Mouse (Mus musculus): ENCODE results near the gene Appl2. TPM values are rescaled to one million over a fixed set of nuclear protein-coding genes. Genes with fewer than 3 reads are reported as not detected.
"Not testable (repeated sequence)": the region's sequence is repeated elsewhere in the genome, so short reads cannot be mapped to it uniquely, and the experiment has no call there.

Gene Appl2
- total and polyA plus RNA-seq, 2 experiments from 2014 or later, result 25.4 to 39.9 TPM

DNA sequence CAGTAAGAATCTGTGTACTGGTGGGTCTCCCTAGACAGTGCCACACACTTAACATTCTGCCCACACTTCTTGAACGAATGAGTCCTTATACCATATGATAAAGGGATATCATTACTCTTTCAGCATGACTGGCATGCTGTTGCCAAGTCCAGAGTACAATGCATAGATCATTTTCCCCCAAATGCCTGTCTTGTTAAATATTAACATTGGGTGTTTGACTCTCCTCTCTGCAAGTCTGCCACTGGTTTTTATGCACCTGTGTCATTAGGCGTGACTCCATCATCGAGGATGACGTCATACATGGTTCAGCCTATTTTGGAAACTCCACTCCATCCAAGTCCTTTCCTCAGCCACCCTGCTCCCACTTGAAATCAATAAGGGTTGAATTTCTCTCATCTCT lies 18.0 kb upstream of the Appl2 start:
- no peak for DNase-seq (ENCODE audit: low spot score)
- no peaks in the 10 kb centered on the region for H3K9me3 ChIP-seq (replicated peaks; ENCODE audit: control insufficient read depth, low read length)
- H3K4me1 ChIP-seq (ENCODE audit: control insufficient read depth, insufficient read depth), result no peaks in the 10 kb centered on the region
- WGBS, result 75% methylated on average over 4 of the region's 4 CpGs
- no peak overlapping the region for H3K9ac ChIP-seq (replicated peaks; ENCODE audit: low read depth, low read length)
- H3K27ac ChIP-seq (ENCODE audit: low read depth), result no peak overlapping the region
- H3K4me2 ChIP-seq (ENCODE audit: low read depth, low read length), result no peak overlapping the region
- no peak overlapping the region for H3K4me3 ChIP-seq (ENCODE audit: low read depth, low read length)
- H3K27me3 ChIP-seq (ENCODE audit: control insufficient read depth, insufficient read depth, low read length), result no peaks in the 10 kb centered on the region
- TF ChIP-seq CTCF (IDR thresholded peaks at IDR 0.05; ENCODE audit: low read depth) (no peak), EP300 (IDR thresholded peaks at IDR 0.05; ENCODE audit: low read depth) (no peak)
- H3K36me3 ChIP-seq (replicated peaks; ENCODE audit: control insufficient read depth, insufficient read depth, low read length), result no peaks in the 10 kb centered on the region
- ATAC-seq (ENCODE audit: insufficient read depth, low read depth), result no peak

DNA sequence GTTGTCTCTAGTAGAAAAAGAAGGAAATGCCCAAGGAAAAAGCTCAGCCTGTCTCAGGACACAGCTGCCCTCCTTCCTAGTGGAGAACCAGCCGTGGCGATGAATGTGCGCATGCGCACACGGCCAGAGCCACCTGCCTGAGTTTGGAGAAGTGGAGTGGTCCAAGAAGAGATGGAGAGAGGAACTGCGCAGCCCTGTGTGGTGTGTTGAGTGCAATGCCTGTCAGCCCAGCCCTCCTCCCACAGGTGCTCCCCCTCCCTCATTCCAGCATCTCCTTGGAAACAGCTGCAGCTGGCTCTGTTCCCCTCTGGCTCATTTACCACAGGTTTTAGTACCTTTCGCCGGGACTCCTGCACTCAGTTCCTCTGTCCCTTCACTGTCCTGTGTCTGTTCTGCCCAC lies 13.4 kb upstream of the Appl2 start:
- Histone ChIP-seq H3K9me3 (replicated peaks; ENCODE audit: control insufficient read depth, low read length) (no peaks in the 10 kb centered on the region), H3K36me3 (replicated peaks; ENCODE audit: control insufficient read depth, insufficient read depth, low read length) (no peaks in the 10 kb centered on the region), H3K4me1 (ENCODE audit: control insufficient read depth, insufficient read depth) (no peaks in the 10 kb centered on the region), H3K27me3 (ENCODE audit: control insufficient read depth, insufficient read depth, low read length) (no peaks in the 10 kb centered on the region), H3K9ac (replicated peaks; ENCODE audit: low read depth, low read length) (no peak overlapping the region), H3K4me3 (ENCODE audit: low read depth, low read length) (no peak overlapping the region), H3K27ac (ENCODE audit: low read depth) (no peak overlapping the region), H3K4me2 (ENCODE audit: low read depth, low read length) (no peak overlapping the region)
- WGBS, result 81% methylated on average over 8 of the region's 8 CpGs
- TF ChIP-seq CTCF (IDR thresholded peaks at IDR 0.05; ENCODE audit: low read depth), result no peak
- TF ChIP-seq EP300 (IDR thresholded peaks at IDR 0.05; ENCODE audit: low read depth), result no peak
- ATAC-seq (ENCODE audit: insufficient read depth, low read depth) (no peak), DNase-seq (ENCODE audit: low spot score) (no peak)

DNA sequence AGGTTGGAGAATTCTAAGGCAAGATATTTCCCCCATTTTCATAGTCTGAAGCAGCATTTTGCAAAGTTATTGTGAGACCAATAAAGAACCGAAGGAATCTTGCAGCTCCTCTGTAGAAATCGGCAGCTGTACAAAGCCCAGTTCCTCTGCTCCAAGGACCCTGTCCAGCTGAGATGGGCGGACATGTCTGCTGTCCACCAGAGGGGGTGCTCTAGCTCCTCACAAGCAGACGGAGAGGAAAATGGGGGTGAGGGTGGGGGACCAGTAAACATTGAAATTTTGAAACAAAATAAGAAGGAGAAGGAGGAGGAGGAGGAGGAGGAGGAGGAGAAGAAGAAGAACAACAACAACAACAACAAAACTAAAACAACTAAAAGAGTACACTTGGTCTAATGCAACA lies 12.1 kb upstream of the Appl2 start:
- H3K27ac ChIP-seq (ENCODE audit: low read depth), result no peak overlapping the region
- TF ChIP-seq EP300 (IDR thresholded peaks at IDR 0.05; ENCODE audit: low read depth), result no peak
- TF ChIP-seq CTCF (IDR thresholded peaks at IDR 0.05; ENCODE audit: low read depth), result peak; percentile 49
- H3K27me3 ChIP-seq (ENCODE audit: control insufficient read depth, insufficient read depth, low read length), result no peaks in the 10 kb centered on the region
- no peak overlapping the region for H3K9ac ChIP-seq (replicated peaks; ENCODE audit: low read depth, low read length)
- no peaks in the 10 kb centered on the region for H3K4me1 ChIP-seq (ENCODE audit: control insufficient read depth, insufficient read depth)
- H3K9me3 ChIP-seq (replicated peaks; ENCODE audit: control insufficient read depth, low read length), result no peaks in the 10 kb centered on the region
- ATAC-seq (ENCODE audit: insufficient read depth, low read depth) (no peak), DNase-seq (ENCODE audit: low spot score) (no peak)
- no peak overlapping the region for H3K4me3 ChIP-seq (ENCODE audit: low read depth, low read length)
- no peak overlapping the region for H3K4me2 ChIP-seq (ENCODE audit: low read depth, low read length)
- 56% methylated on average over 4 of the region's 4 CpGs for WGBS
- H3K36me3 ChIP-seq (replicated peaks; ENCODE audit: control insufficient read depth, insufficient read depth, low read length), result no peaks in the 10 kb centered on the region

DNA sequence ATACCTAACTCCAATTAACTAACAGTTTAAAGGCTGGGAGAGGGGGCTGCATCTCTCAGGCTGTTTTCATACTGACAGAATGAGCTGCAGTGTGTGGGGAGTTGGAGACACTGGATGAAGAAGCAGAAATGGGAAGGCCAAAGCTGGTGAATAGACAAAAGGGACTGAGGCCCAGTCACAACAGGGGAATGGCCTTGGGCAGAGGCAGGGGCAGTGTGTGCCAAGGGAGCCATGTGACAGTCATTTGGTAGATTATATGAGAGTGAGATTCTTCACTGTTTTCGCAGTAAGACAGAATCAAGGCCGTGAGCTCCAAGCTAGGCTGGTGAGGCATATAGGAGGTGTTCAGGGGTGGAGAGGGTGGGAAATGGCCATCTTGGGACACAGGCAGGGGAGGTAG lies 6.1 kb upstream of the Appl2 start:
- no peaks in the 10 kb centered on the region for H3K36me3 ChIP-seq (replicated peaks; ENCODE audit: control insufficient read depth, insufficient read depth, low read length)
- no peaks in the 10 kb centered on the region for H3K27me3 ChIP-seq (ENCODE audit: control insufficient read depth, insufficient read depth, low read length)
- no peak overlapping the region for H3K27ac ChIP-seq (ENCODE audit: low read depth)
- no peaks in the 10 kb centered on the region for H3K9me3 ChIP-seq (replicated peaks; ENCODE audit: control insufficient read depth, low read length)
- no peaks in the 10 kb centered on the region for H3K4me1 ChIP-seq (ENCODE audit: control insufficient read depth, insufficient read depth)
- no peak overlapping the region for H3K4me2 ChIP-seq (ENCODE audit: low read depth, low read length)
- no peak overlapping the region for H3K9ac ChIP-seq (replicated peaks; ENCODE audit: low read depth, low read length)
- H3K4me3 ChIP-seq (ENCODE audit: low read depth, low read length), result no peak overlapping the region
- TF ChIP-seq EP300 (IDR thresholded peaks at IDR 0.05; ENCODE audit: low read depth) (no peak), CTCF (IDR thresholded peaks at IDR 0.05; ENCODE audit: low read depth) (no peak)
- ATAC-seq (ENCODE audit: insufficient read depth, low read depth) (no peak), DNase-seq (ENCODE audit: low spot score) (no peak)
- 73% methylated on average over 2 of the region's 2 CpGs for WGBS

DNA sequence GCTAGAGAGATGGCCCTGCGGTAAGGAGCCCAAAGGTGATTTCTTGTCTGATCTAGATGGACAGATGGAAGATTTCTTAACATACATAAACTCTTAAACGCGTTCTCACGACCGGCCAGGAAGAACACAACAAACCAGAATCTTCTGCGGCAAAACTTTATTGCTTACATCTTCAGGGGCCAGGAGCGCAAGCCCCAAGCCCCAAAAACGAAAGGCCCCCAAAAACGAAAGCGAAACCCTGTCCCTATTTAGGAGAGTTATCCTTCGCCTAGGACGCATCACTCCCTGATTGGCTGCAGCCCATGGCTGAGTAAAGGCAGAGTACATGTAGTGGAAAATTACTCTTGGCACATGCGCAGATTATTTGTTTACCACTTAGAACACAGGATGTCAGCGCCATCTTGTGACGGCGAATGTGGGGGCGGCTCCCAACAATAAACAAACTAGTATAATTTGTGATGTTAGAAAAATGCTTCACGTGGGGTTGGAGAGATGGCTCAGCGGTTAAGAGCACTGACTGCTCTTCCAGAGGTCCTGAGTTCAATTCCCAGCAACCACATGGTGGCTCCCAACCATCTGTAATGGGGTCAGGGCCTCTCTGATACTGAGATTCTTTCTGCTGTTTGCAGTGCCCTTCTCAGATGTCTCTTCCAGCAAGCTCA lies 3.8 kb upstream of the Appl2 start:
- H3K4me2 ChIP-seq (ENCODE audit: low read depth, low read length); H3K9ac ChIP-seq (replicated peaks; ENCODE audit: low read depth, low read length); ATAC-seq (ENCODE audit: insufficient read depth, low read depth); H3K4me1 ChIP-seq (ENCODE audit: control insufficient read depth, insufficient read depth); DNase-seq (ENCODE audit: low spot score); H3K27me3 ChIP-seq (ENCODE audit: control insufficient read depth, insufficient read depth, low read length); H3K36me3 ChIP-seq (replicated peaks; ENCODE audit: control insufficient read depth, insufficient read depth, low read length); H3K4me3 ChIP-seq (ENCODE audit: low read depth, low read length); H3K9me3 ChIP-seq (replicated peaks; ENCODE audit: control insufficient read depth, low read length); H3K27ac ChIP-seq (ENCODE audit: low read depth): not testable (repeated sequence)
- 90% methylated on average over 19 of the region's 19 CpGs for WGBS

DNA sequence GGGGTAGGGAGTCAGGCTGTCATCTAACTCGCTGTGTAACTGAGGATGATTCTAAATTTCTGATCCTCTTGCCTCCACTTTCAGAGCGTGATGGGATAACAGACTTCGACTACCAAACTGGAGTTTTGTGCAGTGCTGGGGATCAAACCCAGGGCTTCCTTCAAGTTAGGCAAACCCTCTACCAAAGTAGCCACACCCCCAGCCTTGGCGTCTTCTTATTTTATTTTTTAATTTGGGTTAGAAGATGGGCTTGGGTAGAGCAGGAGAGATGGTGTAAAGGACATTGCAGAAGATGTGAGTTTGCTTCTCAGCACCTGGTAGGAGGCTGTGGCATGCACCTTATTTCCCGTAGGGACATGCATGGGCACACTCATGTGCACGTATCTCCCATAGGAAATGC lies 499 bp upstream of the Appl2 start:
- no peaks in the 10 kb centered on the region for H3K27me3 ChIP-seq (ENCODE audit: control insufficient read depth, insufficient read depth, low read length)
- peak overlapping the region; percentile 91 for H3K27ac ChIP-seq (ENCODE audit: low read depth)
- no peaks in the 10 kb centered on the region for H3K9me3 ChIP-seq (replicated peaks; ENCODE audit: control insufficient read depth, low read length)
- 25% methylated on average over 6 of the region's 6 CpGs for WGBS
- no peak for TF ChIP-seq CTCF (IDR thresholded peaks at IDR 0.05; ENCODE audit: low read depth)
- TF ChIP-seq EP300 (IDR thresholded peaks at IDR 0.05; ENCODE audit: low read depth), result no peak
- ATAC-seq (ENCODE audit: insufficient read depth, low read depth) (no peak), DNase-seq (ENCODE audit: low spot score) (no peak)
- peak overlapping the region; percentile 86 for H3K4me3 ChIP-seq (ENCODE audit: low read depth, low read length)
- H3K36me3 ChIP-seq (replicated peaks; ENCODE audit: control insufficient read depth, insufficient read depth, low read length), result no peaks in the 10 kb centered on the region
- peak overlapping the region; percentile 88 for H3K4me2 ChIP-seq (ENCODE audit: low read depth, low read length)
- peak overlapping the region; percentile 84 for H3K9ac ChIP-seq (replicated peaks; ENCODE audit: low read depth, low read length)
- H3K4me1 ChIP-seq (ENCODE audit: control insufficient read depth, insufficient read depth), result peaks cover 27% of the 10 kb centered on the region

Measured in heart, postnatal 0 days (tissue).